Mouse (Mus musculus) bone marrow, adult 2 months (tissue): Measurements from ENCODE around the gene Erich6b.

ENCODE experiments used
- CTCF ChIP-seq: fragments of 200-500 bp; IDR thresholded peaks from 2 replicates; pipeline ENCODE4 v1.5.1; 2011; ENCODE audit warnings: low read length, control low read depth; ENCODE audit not compliant: control insufficient read depth, insufficient read depth
- POLR2A ChIP-seq: fragments of 200-500 bp; IDR thresholded peaks from 2 replicates; pipeline ENCODE4 v1.6.1; 2011; ENCODE audit warnings: low read depth, mild to moderate bottlenecking, control low read depth, low read length, borderline replicate concordance; ENCODE audit not compliant: control insufficient read depth

GRCm38 (mm10) chr14:75696096-75696495 is 54.0 kb downstream of the Erich6b start:
- TF ChIP-seq POLR2A (no peak), CTCF (no peak)
